Mouse (Mus musculus) forebrain, embryonic 11.5 days (tissue): ENCODE measurements around the gene Cit. TPM values are rescaled to one million over a fixed set of nuclear protein-coding genes. Genes with fewer than 3 reads are reported as not detected.

Experiments used
- ATAC-seq: fragments of 200-750 bp; cut with Nextera tagmentation; replicated peaks from 2 replicates; pipeline ENCODE4 v1.8.0; 2017; ENCODE audit warnings: moderate TSS enrichment; ENCODE audit not compliant: low FRiP score
- DNase-seq: peaks from one replicate; pipeline ENCODE4 v3.0.0-alpha.2; 2017; ENCODE audit warnings: low spot score
- H3K27ac ChIP-seq: fragments of 300-500 bp; sonication (generic); 2 replicates; pipeline ENCODE4 v1.5.1; 2014; ENCODE audit warnings: low read depth, low read length
- H3K27me3 ChIP-seq: fragments of 300-500 bp; sonication (generic); 2 replicates; pipeline ENCODE4 v1.6.1; 2014; ENCODE audit warnings: mild to moderate bottlenecking, low read length, mixed read lengths; ENCODE audit not compliant: control insufficient read depth, insufficient read depth
- H3K36me3 ChIP-seq: fragments of 300-500 bp; sonication (generic); 2 replicates; pipeline ENCODE4 v1.6.1; 2014; ENCODE audit warnings: mild to moderate bottlenecking, low read length, moderate library complexity, mixed read lengths; ENCODE audit not compliant: control insufficient read depth, insufficient read depth
- H3K4me1 ChIP-seq: fragments of 300-500 bp; sonication (generic); replicated peaks from 2 replicates; pipeline ENCODE4 v1.6.1; 2014; ENCODE audit warnings: low read length, mixed read lengths; ENCODE audit not compliant: control insufficient read depth, insufficient read depth
- H3K4me2 ChIP-seq: fragments of 300-500 bp; sonication (generic); 2 replicates; pipeline ENCODE4 v1.6.1; 2014; ENCODE audit warnings: low read depth, mild to moderate bottlenecking, low read length, moderate library complexity, mixed read lengths; ENCODE audit not compliant: severe bottlenecking
- H3K4me3 ChIP-seq: fragments of 300-500 bp; sonication (generic); 2 replicates; pipeline ENCODE4 v1.5.1; 2014; ENCODE audit warnings: low read depth, low read length
- H3K9ac ChIP-seq: fragments of 300-500 bp; sonication (generic); 2 replicates; pipeline ENCODE4 v1.6.1; 2014; ENCODE audit warnings: low read length
- H3K9me3 ChIP-seq: fragments of 300-500 bp; sonication (generic); 2 replicates; pipeline ENCODE4 v1.6.1; 2016; ENCODE audit warnings: low read length, mixed read lengths; ENCODE audit not compliant: control insufficient read depth
- WGBS: fragments of 180-500 bp; shearing (Covaris S2); extraction: QIAGEN DNeasy Blood & Tissue Kit; methylation state at CpG from one replicate; pipeline ENCODE4 v1.1.7; 2014; 5-methylcytosine and 5-hydroxymethylcytosine counted together
- polyA plus RNA-seq: library from polyadenylated mRNA; unstranded; fragments of >200 nt; fragmentation: Nextera tagmentation; extraction: Ambion mirVana; gene quantifications from 2 replicates; pipeline ENCODE4 v1.2.1, GENCODE M21; 2014

Cit gene
- polyA plus RNA-seq, 1 experiment from 2014 or later = 48.9 TPM

- no peak overlapping the region for H3K4me3 ChIP-seq
- no peak overlapping the region for H3K27ac ChIP-seq
- H3K4me2 ChIP-seq = no peak overlapping the region
- no peak for DNase-seq
- no peaks in the 10 kb centered on the region for H3K27me3 ChIP-seq
- no peak overlapping the region for H3K9ac ChIP-seq
- no peaks in the 10 kb centered on the region for H3K36me3 ChIP-seq
- H3K4me1 ChIP-seq = no peaks in the 10 kb centered on the region
- WGBS = 85% methylated on average over 10 of the region's 10 CpGs
- no peaks in the 10 kb centered on the region for H3K9me3 ChIP-seq
- ATAC-seq = no peak
Measured at GRCm38 (mm10) chr5:116004271-116004670, 159.2 kb downstream of the Cit start.

- H3K4me1 ChIP-seq = no peaks in the 10 kb centered on the region
- ATAC-seq (no peak), DNase-seq (no peak)
- H3K36me3 ChIP-seq = no peaks in the 10 kb centered on the region
- H3K27me3 ChIP-seq = no peaks in the 10 kb centered on the region
- H3K9me3 ChIP-seq = no peaks in the 10 kb centered on the region
- WGBS = 66% methylated on average over 22 of the region's 22 CpGs
- H3K4me3 ChIP-seq = no peak overlapping the region
- H3K27ac ChIP-seq = no peak overlapping the region
- H3K9ac ChIP-seq = no peak overlapping the region
- no peak overlapping the region for H3K4me2 ChIP-seq
Measured at GRCm38 (mm10) chr5:116006324-116007099, 161.4 kb downstream of the Cit start.

GRCm38 (mm10) chr5:116007723-116008122 lies 162.6 kb downstream of the Cit start:
- H3K4me2 ChIP-seq = no peak overlapping the region
- WGBS = 90% methylated on average over 13 of the region's 13 CpGs
- H3K4me3 ChIP-seq = no peak overlapping the region
- H3K9me3 ChIP-seq = no peaks in the 10 kb centered on the region
- DNase-seq (no peak), ATAC-seq (no peak)
- H3K27me3 ChIP-seq = no peaks in the 10 kb centered on the region
- H3K4me1 ChIP-seq = no peaks in the 10 kb centered on the region
- H3K9ac ChIP-seq = no peak overlapping the region
- H3K27ac ChIP-seq = no peak overlapping the region
- H3K36me3 ChIP-seq = no peaks in the 10 kb centered on the region

GRCm38 (mm10) chr5:116009091-116009851 lies 164.2 kb downstream of the Cit start:
- H3K4me2 ChIP-seq = no peak overlapping the region
- no peaks in the 10 kb centered on the region for H3K9me3 ChIP-seq
- peaks cover 8% of the 10 kb centered on the region; the same call in 1 of the 2 replicates for H3K36me3 ChIP-seq
- WGBS = 78% methylated on average over 15 of the region's 15 CpGs
- no peak overlapping the region for H3K9ac ChIP-seq
- no peaks in the 10 kb centered on the region for H3K4me1 ChIP-seq
- no peak for DNase-seq
- no peaks in the 10 kb centered on the region for H3K27me3 ChIP-seq
- no peak overlapping the region for H3K27ac ChIP-seq
- no peak overlapping the region for H3K4me3 ChIP-seq
- ATAC-seq = no peak

- no peaks in the 10 kb centered on the region for H3K9me3 ChIP-seq
- H3K4me2 ChIP-seq = no peak overlapping the region
- H3K4me3 ChIP-seq = no peak overlapping the region
- no peak overlapping the region for H3K9ac ChIP-seq
- H3K27ac ChIP-seq = no peak overlapping the region
- no peak for DNase-seq
- peaks cover 12% of the 10 kb centered on the region; the same call in 1 of the 2 replicates for H3K36me3 ChIP-seq
- no peak for ATAC-seq
- 84% methylated on average over 2 of the region's 2 CpGs for WGBS
- no peaks in the 10 kb centered on the region for H3K27me3 ChIP-seq
- no peaks in the 10 kb centered on the region for H3K4me1 ChIP-seq
Measured at GRCm38 (mm10) chr5:116009884-116010627, 165.0 kb downstream of the Cit start.

- Histone ChIP-seq H3K4me3 (no peak overlapping the region), H3K9me3 (no peaks in the 10 kb centered on the region), H3K36me3 (peaks cover 20% of the 10 kb centered on the region; the same call in 1 of the 2 replicates), H3K9ac (no peak overlapping the region), H3K4me2 (no peak overlapping the region), H3K27ac (no peak overlapping the region), H3K4me1 (no peaks in the 10 kb centered on the region), H3K27me3 (no peaks in the 10 kb centered on the region)
- ATAC-seq = no peak
- 93% methylated on average over 7 of the region's 7 CpGs for WGBS
- no peak for DNase-seq
Measured at GRCm38 (mm10) chr5:116011700-116012099, 166.6 kb downstream of the Cit start.

GRCm38 (mm10) chr5:116012503-116012902 lies 167.4 kb downstream of the Cit start:
- Histone ChIP-seq H3K4me1 (no peaks in the 10 kb centered on the region), H3K4me2 (no peak overlapping the region), H3K27me3 (no peaks in the 10 kb centered on the region), H3K36me3 (peaks cover 25% of the 10 kb centered on the region; the same call in 1 of the 2 replicates), H3K4me3 (no peak overlapping the region), H3K9ac (no peak overlapping the region), H3K27ac (no peak overlapping the region), H3K9me3 (no peaks in the 10 kb centered on the region)
- 89% methylated on average over 7 of the region's 7 CpGs for WGBS
- ATAC-seq (no peak), DNase-seq (no peak)

- no peak for ATAC-seq
- WGBS = 90% methylated on average over 8 of the region's 8 CpGs
- H3K27me3 ChIP-seq = no peaks in the 10 kb centered on the region
- no peak overlapping the region for H3K4me3 ChIP-seq
- H3K9ac ChIP-seq = no peak overlapping the region
- H3K9me3 ChIP-seq = no peaks in the 10 kb centered on the region
- peaks cover 25% of the 10 kb centered on the region; the same call in 1 of the 2 replicates for H3K36me3 ChIP-seq
- no peaks in the 10 kb centered on the region for H3K4me1 ChIP-seq
- DNase-seq = no peak
- H3K27ac ChIP-seq = no peak overlapping the region
- H3K4me2 ChIP-seq = no peak overlapping the region
Measured at GRCm38 (mm10) chr5:116013821-116014220, 168.7 kb downstream of the Cit start.
